Mouse (Mus musculus) gastrocnemius, postnatal 36 days (tissue): ENCODE data around the gene 2310007B03Rik. TPM values are rescaled to one million over a fixed set of nuclear protein-coding genes. Genes with fewer than 3 reads are reported as not detected.
A peak's percentile ranks its signal among the peaks of the same experiment; 100 is the strongest.
"Not testable (repeated sequence)": the region's sequence is repeated elsewhere in the genome, so short reads cannot be mapped to it uniquely, and the experiment has no call there.

Experiments used
- DNase-seq, 2 experiments: peaks; one replicate each; pipeline ENCODE4 v3.0.0; 2022
- intact Hi-C: fragments of 180-260 bp; cut with DNase I; formaldehyde crosslinking; loops from one replicate; pipeline ENCODE4 v1.15.1; 2025
- long read RNA-seq, 2 experiments: library from polyadenylated mRNA; stranded (forward); transcript quantifications; one replicate each; pipeline ENCODE4 v2.0.0; 2021
- total RNA-seq, 2 experiments: library from RNA; stranded (reverse); gene quantifications; 2 replicates each; pipeline ENCODE4 v1.2.3; 2021

The 2310007B03Rik gene
- not detected for total RNA-seq
- long read RNA-seq, experiment 1: 0 reads
- long read RNA-seq, experiment 2: 0 reads

GRCm38 (mm10) chr1:93160501-93161133 lies at the start of gene 2310007B03Rik:
Gene 2310007B03Rik (minus strand): TSS chr1:93160948.
- DNase-seq: no peak
- intact Hi-C loops: no loop called here

- peak; percentile 17 to 27 for DNase-seq
- intact Hi-C loops: no loop called here
Measured at GRCm38 (mm10) chr1:93210213-93210641, 49.5 kb upstream of the 2310007B03Rik start.

- intact Hi-C loops: no loop called here
- no peak for DNase-seq
Measured at GRCm38 (mm10) chr1:93207536-93208064, 46.9 kb upstream of the 2310007B03Rik start.

- intact Hi-C loops: no loop called here
- DNase-seq: no peak
Measured at GRCm38 (mm10) chr1:93206277-93206970, 45.7 kb upstream of the 2310007B03Rik start.

- no peak for DNase-seq
- intact Hi-C loops: no loop called here
Measured at GRCm38 (mm10) chr1:93197916-93198315, 37.2 kb upstream of the 2310007B03Rik start.

- intact Hi-C loops, DNase-seq: not testable (repeated sequence)
Measured at GRCm38 (mm10) chr1:93197454-93197853, 36.7 kb upstream of the 2310007B03Rik start.

GRCm38 (mm10) chr1:93194961-93195360 lies 34.2 kb upstream of the 2310007B03Rik start:
- DNase-seq: no peak
- intact Hi-C loops: no loop called here

GRCm38 (mm10) chr1:93190726-93191305 lies 30.1 kb upstream of the 2310007B03Rik start:
- intact Hi-C loops: no loop called here
- no peak for DNase-seq

GRCm38 (mm10) chr1:93184071-93184828 lies 23.5 kb upstream of the 2310007B03Rik start:
- intact Hi-C loops: no loop called here
- no peak for DNase-seq

- DNase-seq: no peak
- intact Hi-C loops: no loop called here
Measured at GRCm38 (mm10) chr1:93182281-93182680, 21.5 kb upstream of the 2310007B03Rik start.

- intact Hi-C loops: loop anchor here (5.0 to 10.0 kb wide), 3 partner anchors 128 to 328 kb away; partner anchors contain the start of genes Mterf4, Pask and Ppp1r7
- DNase-seq: peak; percentile 60 to 61
Measured at GRCm38 (mm10) chr1:93176525-93177332, 16.0 kb upstream of the 2310007B03Rik start.

- intact Hi-C loops: loop anchor here (5.0 to 10.0 kb wide), 3 partner anchors 129 to 329 kb away; partner anchors contain the start of genes Mterf4, Pask and Ppp1r7
- DNase-seq: no peak
Measured at GRCm38 (mm10) chr1:93175849-93176248, 15.1 kb upstream of the 2310007B03Rik start.

- intact Hi-C loops: loop anchor here (10.0 kb wide), 2 partner anchors 130 to 330 kb away; partner anchors contain the start of gene Mterf4
Measured at GRCm38 (mm10) chr1:93174399-93174798, 13.7 kb upstream of the 2310007B03Rik start.

GRCm38 (mm10) chr1:93173665-93174064 lies 12.9 kb upstream of the 2310007B03Rik start:
- no peak for DNase-seq
- intact Hi-C loops: loop anchor here (10.0 kb wide), 2 partner anchors 131 to 331 kb away; partner anchors contain the start of gene Mterf4

More at GRCm38 (mm10) chr1:93174399-93174798, 13.7 kb upstream of the 2310007B03Rik start:
- DNase-seq: peak; percentile 76 to 79

- no peak for DNase-seq
Measured at GRCm38 (mm10) chr1:93168295-93168775, 7.6 kb upstream of the 2310007B03Rik start, which contains the start of gene Crocc2. Gene Crocc2 (plus strand): TSS chr1:93168725.

GRCm38 (mm10) chr1:93166346-93167079 lies 5.8 kb upstream of the 2310007B03Rik start:
- intact Hi-C loops: no loop called here
- DNase-seq: no peak

More at GRCm38 (mm10) chr1:93168295-93168775, 7.6 kb upstream of the 2310007B03Rik start, which contains the start of gene Crocc2:
- intact Hi-C loops: no loop called here

- DNase-seq: no peak
- intact Hi-C loops: no loop called here
Measured at GRCm38 (mm10) chr1:93165447-93165846, 4.7 kb upstream of the 2310007B03Rik start.

- intact Hi-C loops: no loop called here
- no peak for DNase-seq
Measured at GRCm38 (mm10) chr1:93162588-93162987, 1.8 kb upstream of the 2310007B03Rik start.
